Mouse (Mus musculus) lung, postnatal 36 days (tissue): ENCODE measurements around the gene Klc1.
"Not testable (repeated sequence)": the region's sequence is repeated elsewhere in the genome, so short reads cannot be mapped to it uniquely, and the experiment has no call there.

Experiments
- DNase-seq: peaks from one replicate; pipeline ENCODE4 v3.0.0; 2022; ENCODE audit warnings: mixed read lengths

Gene Klc1

GRCm38 (mm10) chr12:111758381-111759175 lies at the start of gene Klc1:
Gene Klc1 (plus strand): TSS chr12:111758849.
- DNase-seq = peak; percentile 71

- no peak for DNase-seq
Measured at GRCm38 (mm10) chr12:111710091-111710490, 48.6 kb upstream of the Klc1 start.

- DNase-seq = no peak
Measured at GRCm38 (mm10) chr12:111712476-111712875, 46.2 kb upstream of the Klc1 start.

- peak; percentile 92 for DNase-seq
Measured at GRCm38 (mm10) chr12:111713004-111713651, 45.5 kb upstream of the Klc1 start, which contains the start of the genes Bag5 and Apopt1. Gene Bag5 (minus strand): TSS chr12:111713257. Gene Apopt1 (plus strand): TSS chr12:111713261.

GRCm38 (mm10) chr12:111713880-111714279 lies 44.8 kb upstream of the Klc1 start:
- DNase-seq = not testable (repeated sequence)

- DNase-seq = no peak
Measured at GRCm38 (mm10) chr12:111716505-111716904, 42.1 kb upstream of the Klc1 start.

- no peak for DNase-seq
Measured at GRCm38 (mm10) chr12:111718656-111719055, 40.0 kb upstream of the Klc1 start.

- no peak for DNase-seq
Measured at GRCm38 (mm10) chr12:111720222-111720621, 38.4 kb upstream of the Klc1 start.

GRCm38 (mm10) chr12:111722654-111723053 lies 36.0 kb upstream of the Klc1 start:
- DNase-seq = peak; percentile 68

- DNase-seq = no peak
Measured at GRCm38 (mm10) chr12:111724638-111725337, 33.9 kb upstream of the Klc1 start.

- DNase-seq = peak; percentile 37
Measured at GRCm38 (mm10) chr12:111725338-111726121, 33.1 kb upstream of the Klc1 start.

- peak; percentile 78 for DNase-seq
Measured at GRCm38 (mm10) chr12:111726122-111726463, 32.6 kb upstream of the Klc1 start.

- no peak for DNase-seq
Measured at GRCm38 (mm10) chr12:111727956-111728355, 30.7 kb upstream of the Klc1 start.

- DNase-seq = peak; percentile 91
Measured at GRCm38 (mm10) chr12:111731822-111732807, 26.5 kb upstream of the Klc1 start.

GRCm38 (mm10) chr12:111732921-111733320 lies 25.7 kb upstream of the Klc1 start:
- DNase-seq = no peak

GRCm38 (mm10) chr12:111734912-111735311 lies 23.7 kb upstream of the Klc1 start:
- DNase-seq = no peak

- not testable (repeated sequence) for DNase-seq
Measured at GRCm38 (mm10) chr12:111736676-111737075, 22.0 kb upstream of the Klc1 start.

GRCm38 (mm10) chr12:111737370-111737769 lies 21.3 kb upstream of the Klc1 start:
- DNase-seq = no peak

GRCm38 (mm10) chr12:111738754-111739153 lies 19.9 kb upstream of the Klc1 start:
- peak; percentile 91 for DNase-seq

- no peak for DNase-seq
Measured at GRCm38 (mm10) chr12:111741338-111741737, 17.3 kb upstream of the Klc1 start.

GRCm38 (mm10) chr12:111743419-111743818 lies 15.2 kb upstream of the Klc1 start:
- peak; percentile 62 for DNase-seq
